Mouse (Mus musculus) lung, postnatal 0 days (tissue): ENCODE results near the gene Ltb. TPM values are rescaled to one million over a fixed set of nuclear protein-coding genes. Genes with fewer than 3 reads are reported as not detected.

ENCODE experiments used
- ATAC-seq: fragments of 200-750 bp; cut with Nextera tagmentation; 2 replicates; pipeline ENCODE4 v1.8.0; 2017; ENCODE audit warnings: moderate library complexity
- DNase-seq: peaks from one replicate; pipeline ENCODE4 v3.0.0-alpha.2; 2016; ENCODE audit warnings: low spot score
- H3K27ac ChIP-seq: fragments of 300-500 bp; sonication (generic); 2 replicates; pipeline ENCODE4 v1.5.1; 2014; ENCODE audit warnings: antibody characterized with exemption, mild to moderate bottlenecking, low read length, mixed read lengths
- H3K27me3 ChIP-seq: fragments of 300-500 bp; sonication (generic); replicated peaks from 2 replicates; pipeline ENCODE4 v1.6.1; 2014; ENCODE audit warnings: low read length, mixed read lengths; ENCODE audit not compliant: insufficient read depth
- H3K36me3 ChIP-seq: fragments of 300-500 bp; sonication (generic); 2 replicates; pipeline ENCODE4 v1.6.1; 2014; ENCODE audit warnings: low read length, mixed read lengths; ENCODE audit not compliant: insufficient read depth
- H3K4me1 ChIP-seq: fragments of 300-500 bp; sonication (generic); 2 replicates; pipeline ENCODE4 v1.6.1; 2014; ENCODE audit warnings: antibody characterized with exemption, low read depth, low read length, mixed read lengths; ENCODE audit not compliant: insufficient read depth
- H3K4me2 ChIP-seq: fragments of 300-500 bp; sonication (generic); replicated peaks from 2 replicates; pipeline ENCODE4 v1.6.1; 2014; ENCODE audit warnings: low read depth, mild to moderate bottlenecking, low read length, moderate library complexity, mixed read lengths
- H3K4me3 ChIP-seq: fragments of 300-500 bp; sonication (generic); 2 replicates; pipeline ENCODE4 v1.5.1; 2014; ENCODE audit warnings: low read depth, low read length
- H3K9ac ChIP-seq: fragments of 300-500 bp; sonication (generic); replicated peaks from 2 replicates; pipeline ENCODE4 v1.6.1; 2014; ENCODE audit warnings: low read depth, mild to moderate bottlenecking
- H3K9me3 ChIP-seq: fragments of 300-500 bp; sonication (generic); 2 replicates; pipeline ENCODE4 v1.6.1; 2016; ENCODE audit warnings: low read length, mixed read lengths
- CTCF ChIP-seq: IDR thresholded peaks from 2 replicates; pipeline ENCODE4 v1.5.1; 2016; ENCODE audit warnings: antibody characterized with exemption, mild to moderate bottlenecking
- EP300 ChIP-seq: IDR thresholded peaks from 2 replicates; pipeline ENCODE4 v1.6.1; 2016; ENCODE audit warnings: antibody characterized with exemption, mild to moderate bottlenecking, control low read depth
- WGBS: fragments of 180-500 bp; shearing (Covaris S2); extraction: QIAGEN DNeasy Blood & Tissue Kit; methylation state at CpG from one replicate; pipeline ENCODE4 v1.1.7; 2014; 5-methylcytosine and 5-hydroxymethylcytosine counted together
- polyA plus RNA-seq: library from polyadenylated mRNA; unstranded; fragments of >200 nt; fragmentation: Nextera tagmentation; extraction: Ambion mirVana; gene quantifications from 2 replicates; pipeline ENCODE4 v1.2.1, GENCODE M21; 2015

Ltb gene
- 2.3 and 3.0 TPM in 2 replicates for polyA plus RNA-seq

DNA sequence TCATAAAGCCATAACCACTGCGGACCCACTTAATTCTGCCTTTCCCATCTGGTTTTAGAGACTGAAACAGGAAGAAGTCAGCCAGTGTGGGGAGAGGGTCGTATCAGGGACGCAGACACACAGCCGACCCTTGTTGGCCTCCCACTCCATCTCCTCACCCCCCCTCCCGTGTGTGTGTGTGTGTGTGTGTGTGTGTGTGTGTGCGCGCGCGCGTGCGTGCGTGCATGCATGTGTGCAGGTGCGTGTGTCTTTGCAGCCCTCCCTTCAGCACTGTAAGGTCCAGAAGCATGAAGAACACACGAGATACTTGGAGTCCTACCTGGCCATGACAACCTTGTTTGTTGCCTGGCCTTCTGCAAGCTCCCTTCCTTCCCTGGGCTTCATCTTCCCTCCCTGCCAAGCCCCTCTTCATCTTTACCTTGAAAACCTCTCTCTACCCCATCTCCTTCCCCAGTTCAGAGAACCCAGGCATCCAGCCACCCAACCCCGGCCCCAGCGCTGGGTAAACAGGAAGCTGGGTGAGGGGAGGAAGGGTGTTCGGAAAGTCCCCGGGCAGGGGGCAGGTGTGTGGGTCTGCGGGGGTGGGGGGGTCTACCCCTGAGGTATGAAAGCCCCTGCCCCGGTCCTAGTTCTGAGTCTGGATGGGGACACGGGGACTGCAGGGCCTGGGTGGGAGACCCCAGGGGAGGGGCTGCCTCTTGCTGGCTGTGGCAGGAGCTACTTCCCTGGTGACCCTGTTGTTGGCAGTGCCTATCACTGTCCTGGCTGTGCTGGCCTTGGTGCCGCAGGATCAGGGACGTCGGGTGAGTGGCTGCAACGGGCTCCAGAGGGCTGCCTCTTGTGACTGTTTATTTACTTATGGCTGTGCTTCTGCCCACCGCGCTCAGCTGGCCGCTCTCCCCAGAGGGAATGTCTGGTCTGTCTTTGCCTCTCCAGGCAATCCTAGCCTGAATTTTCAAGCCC is at the start of gene Ltb:
Gene Ltb (plus strand): TSS at position 559 of the 963 bp plus-strand sequence.
- no peak within 1 kb of the TSS for H3K27ac ChIP-seq
- no peaks in the 10 kb centered on the region for H3K36me3 ChIP-seq
- no peaks in the 10 kb centered on the region for H3K9me3 ChIP-seq
- peak within 1 kb of the TSS; percentile 75 for H3K4me2 ChIP-seq
- no peak within 1 kb of the TSS for H3K9ac ChIP-seq
- ATAC-seq (no peak), DNase-seq (no peak)
- TF ChIP-seq EP300 (no peak), CTCF (no peak)
- peaks cover 4% of the 10 kb centered on the region; the same call in 1 of the 2 replicates for H3K4me1 ChIP-seq
- H3K27me3 ChIP-seq = no peaks in the 10 kb centered on the region; the same call in 1 of the 2 replicates
- WGBS = 38% methylated on average over 25 of the region's 28 CpGs
- H3K4me3 ChIP-seq = no peak within 1 kb of the TSS; the same call in 1 of the 2 replicates

DNA sequence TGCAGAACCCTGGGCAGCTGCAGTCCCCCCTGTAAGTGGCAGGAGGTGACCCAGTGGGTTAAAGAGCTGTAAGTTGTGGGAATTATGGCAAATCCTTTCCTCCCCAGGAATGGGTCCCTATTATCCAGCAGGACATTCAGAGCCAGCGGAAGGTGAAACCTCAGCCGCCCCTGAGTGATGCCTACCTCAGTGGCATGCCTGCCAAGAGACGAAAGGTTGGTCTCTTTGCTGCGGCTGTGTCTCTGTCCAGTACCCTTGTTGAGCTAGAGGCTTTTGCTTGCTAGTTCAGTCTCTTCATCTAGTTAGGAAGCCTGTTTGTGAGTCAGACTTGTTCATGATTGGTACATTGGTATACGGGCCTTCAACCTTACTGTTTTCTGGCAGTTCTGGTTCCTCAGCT is 48.1 kb upstream of the Ltb start:
- no peak overlapping the region for H3K4me2 ChIP-seq
- DNase-seq = no peak
- no peak overlapping the region for H3K4me3 ChIP-seq
- no peak overlapping the region for H3K9ac ChIP-seq
- WGBS = 83% methylated on average over 5 of the region's 5 CpGs
- no peaks in the 10 kb centered on the region for H3K9me3 ChIP-seq
- no peak for TF ChIP-seq CTCF
- TF ChIP-seq EP300 = no peak
- no peak for ATAC-seq
- H3K27me3 ChIP-seq = no peaks in the 10 kb centered on the region
- peaks cover 71% of the 10 kb centered on the region for H3K36me3 ChIP-seq
- no peak overlapping the region for H3K27ac ChIP-seq
- no peaks in the 10 kb centered on the region for H3K4me1 ChIP-seq

DNA sequence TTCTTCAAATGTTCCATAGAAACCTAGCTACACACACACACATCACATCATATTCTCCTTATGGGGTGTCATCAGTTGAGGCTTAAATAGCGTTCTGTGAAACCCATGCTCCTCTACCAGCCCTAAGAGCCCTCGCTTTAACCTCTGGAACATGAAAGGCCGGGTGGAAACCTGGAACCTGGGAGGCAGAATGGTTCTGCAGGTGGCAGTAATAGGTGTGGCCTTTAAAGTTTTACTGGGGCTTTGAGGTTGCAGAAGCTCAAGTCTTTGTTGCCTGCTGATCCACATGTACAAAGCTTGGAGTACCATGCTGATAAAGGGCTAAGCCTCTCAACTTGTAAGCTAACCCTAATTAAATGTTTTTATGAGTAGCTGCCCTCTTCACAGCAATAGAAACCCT is 46.9 kb upstream of the Ltb start:
- no peaks in the 10 kb centered on the region for H3K4me1 ChIP-seq
- WGBS = 63% methylated on average over 3 of the region's 3 CpGs
- no peak overlapping the region for H3K27ac ChIP-seq
- no peak overlapping the region for H3K9ac ChIP-seq
- TF ChIP-seq CTCF = no peak
- TF ChIP-seq EP300 = no peak
- H3K4me2 ChIP-seq = no peak overlapping the region
- H3K36me3 ChIP-seq = peaks cover 69% of the 10 kb centered on the region
- no peak overlapping the region for H3K4me3 ChIP-seq
- no peak for ATAC-seq
- no peaks in the 10 kb centered on the region for H3K27me3 ChIP-seq
- no peak for DNase-seq
- H3K9me3 ChIP-seq = no peaks in the 10 kb centered on the region

DNA sequence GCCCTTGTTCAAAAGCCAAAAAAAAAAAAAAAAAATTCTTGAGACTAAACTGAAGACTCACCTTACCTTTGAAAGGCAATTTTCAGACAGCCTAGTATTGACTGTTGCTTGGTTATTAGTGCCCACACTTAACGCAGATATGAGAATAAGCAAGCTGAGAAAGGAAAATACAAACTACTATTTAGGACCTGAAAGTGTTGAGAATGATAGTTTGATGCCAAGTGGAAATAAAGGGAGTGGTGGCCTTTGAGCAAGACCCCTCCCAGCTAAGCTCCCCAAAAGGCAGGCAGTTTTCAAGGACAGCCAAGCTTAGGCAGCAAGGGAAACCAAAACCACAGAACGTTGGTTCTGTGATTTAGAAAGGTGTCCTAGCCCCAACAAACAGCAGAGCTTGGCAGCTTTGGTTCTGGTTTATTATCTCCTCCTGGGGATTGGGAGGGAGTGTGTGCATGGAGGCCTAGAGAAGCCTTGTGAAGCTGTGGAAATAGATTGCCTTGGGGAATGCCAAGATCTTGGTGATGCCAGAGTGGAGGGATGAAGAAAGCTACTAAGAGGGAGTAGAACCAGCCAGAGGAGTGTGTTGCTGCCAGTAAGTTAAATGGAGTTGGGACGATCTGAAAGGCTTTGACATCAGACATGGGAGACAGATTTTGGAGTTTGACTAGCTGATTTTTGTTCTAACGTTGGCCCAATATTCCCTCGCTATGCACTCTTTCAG is 46.2 kb upstream of the Ltb start:
- TF ChIP-seq EP300 (no peak), CTCF (no peak)
- WGBS = 55% methylated on average over 5 of the region's 5 CpGs
- Histone ChIP-seq H3K4me3 (no peak overlapping the region), H3K4me2 (no peak overlapping the region), H3K9me3 (no peaks in the 10 kb centered on the region), H3K36me3 (peaks cover 69% of the 10 kb centered on the region), H3K9ac (no peak overlapping the region), H3K27me3 (no peaks in the 10 kb centered on the region), H3K4me1 (no peaks in the 10 kb centered on the region), H3K27ac (no peak overlapping the region)
- no peak for ATAC-seq
- DNase-seq = no peak

DNA sequence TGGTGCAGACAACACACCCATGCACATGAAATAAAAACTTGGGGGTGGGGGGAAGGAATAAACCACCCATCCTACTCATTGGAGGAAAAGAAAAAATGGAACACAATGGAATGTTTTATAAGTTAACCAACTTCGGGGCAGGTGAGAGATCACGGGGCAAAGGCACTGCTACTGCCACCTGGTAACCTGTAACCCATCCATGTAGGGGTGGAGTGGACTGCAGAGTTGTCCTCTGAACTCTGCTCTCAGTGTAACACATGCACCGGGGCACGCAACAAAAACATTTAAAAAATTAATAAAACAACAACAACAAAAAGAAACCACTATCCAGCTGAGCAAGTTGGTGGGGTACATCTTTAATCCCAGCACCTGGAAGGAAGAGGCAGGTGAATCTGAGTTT is 42.1 kb upstream of the Ltb start:
- Histone ChIP-seq H3K4me3 (no peak overlapping the region), H3K27me3 (no peaks in the 10 kb centered on the region), H3K27ac (no peak overlapping the region), H3K36me3 (peaks cover 74% of the 10 kb centered on the region), H3K4me2 (no peak overlapping the region), H3K9me3 (no peaks in the 10 kb centered on the region), H3K9ac (no peak overlapping the region), H3K4me1 (no peaks in the 10 kb centered on the region)
- 96% methylated on average over 4 of the region's 4 CpGs for WGBS
- no peak for DNase-seq
- TF ChIP-seq EP300 (no peak), CTCF (no peak)
- no peak for ATAC-seq

DNA sequence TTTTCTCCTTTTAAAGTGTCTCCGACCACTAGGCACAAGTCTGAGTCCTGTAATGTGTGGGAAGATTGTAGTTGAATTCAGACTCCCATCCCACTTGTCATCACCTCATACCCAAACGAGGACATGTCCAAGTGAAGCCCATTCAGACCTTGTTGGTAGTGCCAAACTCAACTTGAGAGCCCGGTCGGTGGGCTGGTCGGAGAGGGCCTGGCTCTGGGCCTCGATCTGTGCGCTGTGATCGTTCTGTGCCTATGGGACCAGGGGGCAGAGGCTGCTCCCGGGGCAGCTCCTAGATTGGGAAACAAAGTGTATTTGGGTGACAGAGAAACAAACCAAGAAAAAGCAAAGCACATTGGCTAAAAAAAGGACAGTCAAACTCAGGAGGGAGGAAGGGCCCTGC is 41.2 kb upstream of the Ltb start:
- no peak for TF ChIP-seq CTCF
- no peak for TF ChIP-seq EP300
- no peak overlapping the region for H3K27ac ChIP-seq
- no peaks in the 10 kb centered on the region for H3K27me3 ChIP-seq
- no peak overlapping the region for H3K9ac ChIP-seq
- peaks cover 81% of the 10 kb centered on the region for H3K36me3 ChIP-seq
- H3K4me2 ChIP-seq = no peak overlapping the region
- 83% methylated on average over 9 of the region's 9 CpGs for WGBS
- no peaks in the 10 kb centered on the region for H3K4me1 ChIP-seq
- no peak overlapping the region for H3K4me3 ChIP-seq
- H3K9me3 ChIP-seq = no peaks in the 10 kb centered on the region
- ATAC-seq (no peak), DNase-seq (no peak)
